Mouse (Mus musculus) C2C12 (cell line): Measurements from ENCODE around the gene Mepce.

Source experiments
- CTCF ChIP-seq: IDR thresholded peaks from one replicate; pipeline ENCODE4 v1.5.1; 2011; ENCODE audit not compliant: control insufficient read depth, insufficient read depth, insufficient read length
- MYOG ChIP-seq: IDR thresholded peaks from one replicate; pipeline ENCODE4 v1.6.1; 2011; ENCODE audit not compliant: control insufficient read depth, insufficient read length; ENCODE audit errors: extremely low read depth

DNA sequence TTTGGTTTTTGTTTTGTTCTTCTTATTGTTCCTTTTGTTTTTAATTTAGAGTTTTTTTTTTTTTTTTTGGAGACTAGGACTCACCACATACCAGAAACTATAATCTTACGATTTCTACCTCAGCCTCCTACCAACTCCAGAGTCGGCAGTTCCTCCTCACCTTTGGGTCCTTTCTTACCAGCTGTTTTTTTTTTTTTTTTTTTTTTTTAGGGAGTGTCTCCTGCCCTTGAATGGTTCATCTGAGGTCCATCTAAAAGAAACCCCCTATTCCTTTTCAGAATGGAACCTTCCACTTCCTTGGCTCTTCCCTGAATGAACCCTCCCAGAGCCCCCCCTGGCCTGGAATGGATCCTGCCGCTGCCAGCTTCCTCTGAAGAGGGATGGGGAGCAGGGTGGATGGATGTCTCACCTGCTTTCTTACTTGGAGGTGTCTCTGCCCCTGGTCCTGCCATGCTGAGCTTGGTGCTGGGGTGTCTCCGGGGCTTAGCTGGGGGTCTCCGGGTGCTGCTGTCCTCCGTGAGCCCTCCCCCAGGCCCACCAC, 50.0 kb downstream of the Mepce start:
- TF ChIP-seq CTCF (no peak), MYOG (no peak)
